Mouse (Mus musculus) cerebral cortex, adult 2 months (tissue): Measurements from ENCODE around the gene Lrit2.

Experiments used
- WGBS: fragments of 180-500 bp; shearing (Covaris S2); methylation state at CpG from one replicate; pipeline ENCODE4 v1.1.7; 2018; 5-methylcytosine and 5-hydroxymethylcytosine counted together

The Lrit2 gene

DNA sequence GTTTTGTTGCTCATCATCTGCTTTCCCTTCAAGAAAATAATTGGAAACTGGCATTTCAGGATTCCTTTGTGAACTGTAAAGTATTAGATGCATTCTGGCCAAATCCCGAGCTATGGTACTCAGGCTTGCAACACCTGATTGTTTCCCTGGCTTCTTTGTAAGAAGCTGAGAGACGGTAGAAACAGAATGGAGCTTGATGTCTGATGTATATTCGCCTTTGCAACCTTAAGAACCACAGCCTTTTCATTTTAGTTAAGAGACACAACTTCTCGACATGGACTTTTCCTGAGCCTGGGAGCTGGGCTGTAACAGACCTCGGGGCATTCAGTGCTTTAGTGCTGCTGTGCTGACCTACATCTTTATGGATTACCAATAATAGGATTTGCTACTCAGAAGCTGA lies at the start of gene Lrit2:
Gene Lrit2 (plus strand): TSS at position 301 of the 400 bp plus-strand sequence.
- 81% methylated on average over 5 of the region's 5 CpGs for WGBS

DNA sequence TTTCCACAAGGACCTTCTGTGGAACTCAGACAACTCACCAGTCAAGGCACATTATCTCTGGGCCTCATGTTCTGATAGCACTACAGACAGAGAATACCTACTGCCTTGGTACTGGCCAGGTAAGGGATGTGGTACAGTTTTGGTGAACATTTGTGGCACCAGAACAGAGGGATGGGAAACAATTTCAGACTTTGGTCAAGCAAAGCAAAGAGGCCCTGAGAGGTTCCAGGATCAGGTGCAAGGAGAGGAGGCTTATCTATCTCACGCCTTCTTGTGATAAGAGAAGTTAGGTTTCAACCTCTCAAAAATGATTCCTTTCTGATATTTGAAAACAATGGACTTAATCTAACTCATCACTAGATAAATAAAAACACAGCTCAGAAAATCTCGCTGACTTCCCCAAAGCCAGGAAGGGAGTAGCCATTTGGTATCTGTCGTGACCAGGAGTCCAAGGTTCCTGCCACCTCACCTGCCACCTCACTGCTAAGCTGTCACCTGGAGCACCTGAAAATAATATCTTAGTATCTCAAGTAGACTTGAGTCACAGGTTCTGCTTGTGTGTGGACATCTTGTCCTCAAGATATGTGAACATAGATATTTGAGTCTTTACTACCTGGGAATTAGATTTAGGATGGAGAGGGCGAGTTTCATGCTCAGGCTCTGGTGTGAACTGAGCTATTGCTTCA lies 40.3 kb upstream of the Lrit2 start:
- 92% methylated on average over 4 of the region's 4 CpGs for WGBS

GRCm38 (mm10) chr14:37027951-37028350 lies 39.8 kb upstream of the Lrit2 start:
- 91% methylated on average over 3 of the region's 3 CpGs for WGBS

DNA sequence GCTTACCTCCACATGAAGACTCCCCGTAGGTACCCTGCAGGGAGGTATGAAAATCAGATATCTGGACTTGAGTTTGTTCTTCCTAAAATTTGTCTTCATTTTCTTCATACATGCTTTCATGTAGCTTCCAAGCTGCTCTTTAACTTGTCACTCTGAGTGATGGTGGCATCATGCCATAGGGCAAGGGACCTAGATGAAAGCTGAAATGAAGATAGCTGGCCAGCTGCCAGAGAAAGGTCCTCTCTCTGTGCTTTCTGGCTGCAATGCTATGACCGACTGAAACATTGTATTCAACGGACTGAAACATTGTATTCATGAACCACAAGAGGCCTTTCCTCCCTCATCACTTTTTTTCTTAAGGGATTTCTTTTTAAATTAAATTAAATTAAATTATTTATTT lies 39.2 kb upstream of the Lrit2 start:
- 87% methylated on average over 3 of the region's 3 CpGs for WGBS

- WGBS, result 35% methylated on average over 11 of the region's 11 CpGs
Measured at GRCm38 (mm10) chr14:37032481-37033104, 35.1 kb upstream of the Lrit2 start.

- 10% methylated on average over 7 of the region's 7 CpGs for WGBS
Measured at GRCm38 (mm10) chr14:37033241-37033640, 34.5 kb upstream of the Lrit2 start.

DNA sequence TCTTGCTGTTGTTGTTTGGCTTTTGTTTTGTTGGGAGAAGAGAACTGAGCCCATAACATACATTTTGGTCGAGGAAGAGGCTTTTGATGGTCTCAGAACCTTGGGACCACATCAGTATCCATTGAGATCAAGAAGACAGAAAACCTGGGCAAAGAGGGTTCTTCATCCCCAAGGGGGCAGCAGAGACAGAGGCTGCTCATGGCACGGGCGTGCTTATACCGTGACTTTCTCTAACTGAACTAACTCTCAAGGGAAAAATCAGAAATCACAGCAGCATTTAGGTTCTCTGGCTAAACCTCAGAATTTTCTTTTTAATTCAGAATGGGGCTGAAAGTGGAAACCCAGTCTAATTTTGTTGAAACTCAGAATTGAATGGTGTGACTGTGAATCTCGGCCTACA lies 33.3 kb upstream of the Lrit2 start:
- WGBS, result 42% methylated on average over 5 of the region's 5 CpGs

GRCm38 (mm10) chr14:37048914-37049410 lies 18.8 kb upstream of the Lrit2 start, which contains the start of gene Rgr:
TSS of gene Rgr (minus strand) at chr14:37048964.
- 44% methylated on average over 1 of the region's 1 CpGs for WGBS

DNA sequence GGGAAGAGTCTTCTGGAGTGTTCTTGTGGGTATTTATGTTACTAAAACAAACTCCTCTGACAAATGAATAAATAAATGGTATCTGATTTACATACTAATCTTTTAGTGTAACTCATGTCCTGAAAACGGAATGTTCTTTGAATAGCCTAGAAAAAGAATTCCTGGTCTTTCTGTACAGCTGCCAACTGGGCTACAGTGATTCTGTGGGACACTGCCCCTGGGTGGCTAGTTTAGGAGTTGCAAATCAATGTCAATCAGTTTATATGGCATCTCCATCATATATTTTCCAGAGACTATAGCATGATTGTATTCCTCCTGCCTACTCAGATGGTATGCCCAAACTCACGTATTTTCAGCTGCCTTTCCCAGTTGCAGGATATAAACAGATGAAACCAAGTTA lies 2.9 kb upstream of the Lrit2 start:
- 26% methylated on average over 2 of the region's 2 CpGs for WGBS

- WGBS, result 21% methylated on average over 2 of the region's 2 CpGs
Measured at GRCm38 (mm10) chr14:37066636-37067035, 1.1 kb upstream of the Lrit2 start.

- WGBS, result 46% methylated on average over 9 of the region's 9 CpGs
Measured at GRCm38 (mm10) chr14:37068516-37068915, 787 bp downstream of the Lrit2 start.

GRCm38 (mm10) chr14:37080724-37081123 lies 13.0 kb downstream of the Lrit2 start:
- 56% methylated on average over 1 of the region's 1 CpGs for WGBS

DNA sequence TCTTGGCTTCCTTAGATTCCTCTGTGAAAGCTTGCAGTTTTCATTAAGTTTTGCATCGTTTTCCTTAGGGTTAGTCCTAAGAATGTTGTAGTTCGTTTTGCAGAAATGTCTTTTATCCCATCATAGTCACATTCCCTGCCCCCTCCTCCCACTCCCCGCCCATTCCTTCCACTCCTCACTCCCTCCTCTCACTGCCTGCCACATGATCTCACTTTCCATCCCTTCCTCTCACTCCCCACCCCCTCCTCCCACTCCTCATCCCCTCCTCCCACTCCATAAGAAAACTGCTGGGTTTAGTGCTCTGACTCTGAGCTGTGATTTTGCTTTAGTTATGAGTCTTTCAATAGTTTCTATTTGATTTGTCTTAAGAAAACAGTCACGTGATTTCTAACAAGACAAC lies 16.0 kb downstream of the Lrit2 start:
- 10% methylated on average over 4 of the region's 4 CpGs for WGBS

GRCm38 (mm10) chr14:37094436-37094835 lies 26.7 kb downstream of the Lrit2 start:
- WGBS, result 55% methylated on average over 6 of the region's 6 CpGs

DNA sequence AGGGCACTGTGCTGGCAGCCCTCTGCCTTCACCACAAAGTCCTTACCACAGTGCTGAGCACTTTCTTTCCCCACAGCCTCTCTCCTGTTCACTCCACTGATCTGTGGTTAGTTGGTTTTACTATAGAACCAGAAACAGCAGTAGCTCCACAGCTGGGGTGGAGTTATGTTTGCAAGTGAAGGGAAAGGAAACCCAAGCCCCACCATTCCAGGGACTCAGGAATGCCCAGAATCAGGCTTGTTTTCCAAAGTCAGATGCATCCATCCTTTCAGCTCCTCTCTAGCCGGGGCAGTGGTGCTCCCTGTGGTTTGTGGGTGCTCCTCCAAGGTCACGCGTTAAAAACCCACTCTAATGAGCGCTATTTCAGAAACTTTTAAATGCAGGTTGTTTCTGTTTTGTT lies 27.8 kb downstream of the Lrit2 start:
- WGBS, result 83% methylated on average over 4 of the region's 4 CpGs

DNA sequence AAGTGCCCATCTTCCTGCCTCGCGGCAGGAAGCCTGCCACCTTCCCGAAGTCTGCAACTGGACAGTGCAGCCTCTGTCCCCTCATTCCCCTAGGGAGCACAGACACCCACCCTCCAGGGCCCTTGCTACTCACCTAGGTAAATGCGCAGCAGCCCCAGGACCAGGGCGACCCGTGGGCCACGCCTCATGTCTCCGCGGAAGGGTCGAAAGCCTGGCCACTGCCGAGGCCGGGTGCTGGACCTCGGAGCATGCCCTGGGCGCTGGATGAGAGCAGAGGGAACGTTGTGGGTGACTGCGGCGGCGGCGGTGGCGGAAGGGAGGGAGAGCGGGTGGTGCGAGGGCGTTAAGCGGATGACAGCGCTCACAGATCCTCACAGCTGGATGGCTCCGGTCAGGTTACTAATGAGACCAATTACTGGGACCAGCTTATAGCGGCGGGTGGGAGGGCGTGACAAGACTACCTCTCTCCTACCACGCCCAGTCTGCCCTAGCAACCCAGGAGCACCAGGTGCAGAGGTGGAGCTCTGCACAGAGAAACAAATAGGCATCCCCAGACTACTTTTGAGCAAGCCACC lies 30.3 kb downstream of the Lrit2 start, which contains the start of gene Cdhr1:
Gene Cdhr1 (minus strand): TSS at position 392 of the 575 bp plus-strand sequence.
- 1% methylated on average over 29 of the region's 30 CpGs for WGBS

GRCm38 (mm10) chr14:37101531-37101930 lies 33.8 kb downstream of the Lrit2 start:
- 82% methylated on average over 5 of the region's 5 CpGs for WGBS

- WGBS, result 93% methylated on average over 3 of the region's 3 CpGs
Measured at GRCm38 (mm10) chr14:37102484-37102883, 34.8 kb downstream of the Lrit2 start.

DNA sequence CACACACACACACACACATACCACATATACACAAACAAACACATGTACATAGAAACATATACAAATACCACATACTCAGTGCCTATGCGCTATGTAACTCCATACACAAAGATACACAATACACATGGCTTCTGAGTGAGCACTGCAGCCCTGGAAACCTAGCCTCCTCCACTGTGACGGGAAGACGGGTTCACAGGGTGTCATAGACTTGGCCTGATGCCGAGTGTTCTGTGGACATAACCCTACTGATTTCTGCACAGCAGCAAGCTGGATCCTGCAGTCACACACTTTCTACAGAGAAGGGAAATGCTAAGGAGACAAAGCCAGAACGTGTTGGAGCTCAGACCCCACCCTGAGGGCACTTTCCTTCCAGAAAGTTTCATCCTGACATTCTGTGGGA lies 37.0 kb downstream of the Lrit2 start:
- WGBS, result 49% methylated on average over 5 of the region's 5 CpGs

DNA sequence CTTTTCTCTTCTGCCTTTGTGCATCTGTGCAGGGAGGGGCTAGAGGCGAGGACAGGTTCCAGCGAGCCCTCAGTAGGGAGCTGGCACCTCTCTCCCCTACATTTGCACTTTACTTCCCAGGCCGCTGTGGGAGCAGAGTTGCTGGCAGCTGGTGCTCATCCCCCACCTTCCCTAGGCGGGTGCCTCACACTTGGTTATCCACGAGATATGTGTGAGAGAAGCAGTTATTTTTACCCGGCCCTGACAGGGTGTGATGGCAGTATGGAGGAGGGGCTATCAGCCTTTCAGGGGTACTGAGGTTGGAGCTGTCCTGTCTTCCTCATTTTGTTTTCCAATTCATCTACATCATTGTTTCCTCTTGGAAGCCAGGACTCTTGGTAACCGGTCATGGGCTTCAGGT lies 38.1 kb downstream of the Lrit2 start:
- 28% methylated on average over 7 of the region's 7 CpGs for WGBS

DNA sequence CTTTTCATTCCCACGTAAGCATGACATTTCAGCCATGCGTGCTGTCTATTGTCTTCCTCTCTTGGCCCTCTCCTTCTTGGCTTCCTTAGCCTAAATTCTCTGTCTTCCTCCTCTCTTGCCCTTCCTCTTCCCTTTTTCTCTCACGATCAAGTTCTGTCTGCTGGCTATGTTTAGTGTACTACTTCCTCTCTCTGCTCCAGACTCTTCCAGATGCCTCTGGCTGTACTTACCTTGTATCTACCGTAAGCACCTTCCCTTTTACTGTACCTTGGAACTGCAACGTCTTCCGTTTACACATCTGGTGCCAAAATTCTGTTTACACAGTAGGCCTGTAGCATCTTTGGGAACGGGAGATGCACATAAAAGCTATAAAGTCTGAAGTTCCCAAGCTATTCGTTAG lies 41.7 kb downstream of the Lrit2 start:
- 76% methylated on average over 8 of the region's 8 CpGs for WGBS

DNA sequence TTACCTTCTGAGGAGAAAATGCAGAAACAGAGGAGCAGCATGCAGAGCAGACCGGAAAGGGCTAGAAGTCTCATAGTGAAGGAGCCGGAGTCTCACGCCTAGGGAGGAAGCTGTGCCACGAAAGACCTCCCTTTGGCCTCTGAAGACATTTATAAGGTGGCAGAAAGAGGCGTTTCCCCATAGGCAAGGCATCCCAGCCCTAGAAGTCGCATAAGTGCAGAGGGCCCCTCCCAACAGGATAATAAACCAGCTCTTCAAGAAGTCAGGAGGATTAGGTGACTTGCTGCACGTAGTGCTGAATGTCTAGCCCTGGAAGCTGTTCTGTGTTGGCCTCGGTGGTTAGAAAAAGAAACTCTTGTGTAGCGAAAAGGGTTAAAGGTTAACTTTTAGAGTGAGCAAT lies 42.2 kb downstream of the Lrit2 start:
- 84% methylated on average over 9 of the region's 9 CpGs for WGBS

DNA sequence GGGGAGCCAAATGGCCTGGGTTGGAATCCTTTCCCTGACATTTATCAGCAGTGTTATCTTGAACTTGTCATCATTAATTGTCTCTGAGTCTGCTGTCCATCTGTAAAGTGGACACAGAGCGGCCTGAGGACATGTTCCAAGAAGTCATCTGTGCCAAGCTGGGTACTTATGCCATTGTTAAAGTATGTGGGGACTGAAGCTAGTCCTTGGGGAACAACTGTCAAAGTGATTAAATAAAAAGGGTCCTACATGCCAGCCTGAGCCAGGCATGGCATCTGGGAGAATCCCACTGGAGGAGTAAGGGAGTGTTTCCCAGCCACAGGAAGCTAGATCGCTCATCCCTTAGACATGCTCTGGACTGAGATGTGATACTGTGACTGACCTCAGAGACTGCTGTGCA lies 42.7 kb downstream of the Lrit2 start:
- WGBS, result 91% methylated on average over 2 of the region's 2 CpGs
